Mouse (Mus musculus): ENCODE results near the gene Ace. TPM values are rescaled to one million over a fixed set of nuclear protein-coding genes. Genes with fewer than 3 reads are reported as not detected.
A peak's percentile ranks its signal among the peaks of the same experiment; 100 is the strongest.

Gene Ace
- polyA plus RNA-seq, 1 experiment from 2014 or later: 6.8 TPM

GRCm38 (mm10) chr11:105933746-105934145 is 34.0 kb upstream of the Ace start:
- WGBS: 90% methylated on average over 8 of the region's 8 CpGs
- Histone ChIP-seq H3K4me1 (replicated peaks; ENCODE audit: control insufficient read depth, insufficient read depth, low read length) (no peaks in the 10 kb centered on the region; the same call in 1 of the 2 replicates), H3K36me3 (replicated peaks; ENCODE audit: control insufficient read depth, insufficient read depth) (peaks cover 8% of the 10 kb centered on the region; the same call in 1 of the 2 replicates), H3K27ac (no peak overlapping the region), H3K9ac (no peak overlapping the region), H3K4me3 (replicated peaks; ENCODE audit: low read length) (no peak overlapping the region), H3K27me3 (ENCODE audit: control insufficient read depth, insufficient read depth, low read length) (no peaks in the 10 kb centered on the region), H3K4me2 (replicated peaks) (no peak overlapping the region), H3K9me3 (ENCODE audit: control insufficient read depth, low read length) (no peaks in the 10 kb centered on the region)
- ATAC-seq (ENCODE audit: low FRiP score) (no peak), DNase-seq (ENCODE audit: low spot score) (no peak)

GRCm38 (mm10) chr11:105934303-105934711 is 33.4 kb upstream of the Ace start:
- Histone ChIP-seq H3K27me3 (ENCODE audit: control insufficient read depth, insufficient read depth, low read length) (no peaks in the 10 kb centered on the region), H3K4me3 (replicated peaks; ENCODE audit: low read length) (no peak overlapping the region), H3K36me3 (replicated peaks; ENCODE audit: control insufficient read depth, insufficient read depth) (peaks cover 8% of the 10 kb centered on the region; the same call in 1 of the 2 replicates), H3K9ac (no peak overlapping the region), H3K4me2 (replicated peaks) (no peak overlapping the region), H3K4me1 (replicated peaks; ENCODE audit: control insufficient read depth, insufficient read depth, low read length) (no peaks in the 10 kb centered on the region; the same call in 1 of the 2 replicates), H3K9me3 (ENCODE audit: control insufficient read depth, low read length) (no peaks in the 10 kb centered on the region), H3K27ac (no peak overlapping the region)
- DNase-seq (ENCODE audit: low spot score): no peak
- WGBS: 75% methylated on average over 5 of the region's 5 CpGs
- no peak for ATAC-seq (ENCODE audit: low FRiP score)

- Histone ChIP-seq H3K27ac (no peak overlapping the region), H3K9me3 (ENCODE audit: control insufficient read depth, low read length) (no peaks in the 10 kb centered on the region), H3K4me1 (replicated peaks; ENCODE audit: control insufficient read depth, insufficient read depth, low read length) (no peaks in the 10 kb centered on the region; the same call in 1 of the 2 replicates), H3K36me3 (replicated peaks; ENCODE audit: control insufficient read depth, insufficient read depth) (peaks cover 8% of the 10 kb centered on the region; the same call in 1 of the 2 replicates), H3K27me3 (ENCODE audit: control insufficient read depth, insufficient read depth, low read length) (no peaks in the 10 kb centered on the region), H3K9ac (no peak overlapping the region), H3K4me3 (replicated peaks; ENCODE audit: low read length) (no peak overlapping the region), H3K4me2 (replicated peaks) (no peak overlapping the region)
- 31% methylated on average over 6 of the region's 6 CpGs for WGBS
- ATAC-seq (ENCODE audit: low FRiP score) (no peak), DNase-seq (ENCODE audit: low spot score) (no peak)
Measured at GRCm38 (mm10) chr11:105934816-105935215, 32.9 kb upstream of the Ace start.

- Histone ChIP-seq H3K27ac (no peak overlapping the region), H3K27me3 (ENCODE audit: control insufficient read depth, insufficient read depth, low read length) (no peaks in the 10 kb centered on the region), H3K4me1 (replicated peaks; ENCODE audit: control insufficient read depth, insufficient read depth, low read length) (no peaks in the 10 kb centered on the region; the same call in 1 of the 2 replicates), H3K9ac (no peak overlapping the region), H3K4me2 (replicated peaks) (no peak overlapping the region), H3K4me3 (replicated peaks; ENCODE audit: low read length) (no peak overlapping the region), H3K36me3 (replicated peaks; ENCODE audit: control insufficient read depth, insufficient read depth) (peaks cover 8% of the 10 kb centered on the region; the same call in 1 of the 2 replicates), H3K9me3 (ENCODE audit: control insufficient read depth, low read length) (no peaks in the 10 kb centered on the region)
- WGBS: 91% methylated on average over 8 of the region's 8 CpGs
- ATAC-seq (ENCODE audit: low FRiP score) (no peak), DNase-seq (ENCODE audit: low spot score) (no peak)
Measured at GRCm38 (mm10) chr11:105935496-105935895, 32.2 kb upstream of the Ace start.

GRCm38 (mm10) chr11:105936200-105936599 is 31.5 kb upstream of the Ace start:
- no peak for ATAC-seq (ENCODE audit: low FRiP score)
- Histone ChIP-seq H3K9ac (no peak overlapping the region), H3K27me3 (ENCODE audit: control insufficient read depth, insufficient read depth, low read length) (no peaks in the 10 kb centered on the region), H3K4me1 (replicated peaks; ENCODE audit: control insufficient read depth, insufficient read depth, low read length) (no peaks in the 10 kb centered on the region; the same call in 1 of the 2 replicates), H3K4me2 (replicated peaks) (no peak overlapping the region), H3K27ac (no peak overlapping the region), H3K9me3 (ENCODE audit: control insufficient read depth, low read length) (no peaks in the 10 kb centered on the region), H3K4me3 (replicated peaks; ENCODE audit: low read length) (no peak overlapping the region), H3K36me3 (replicated peaks; ENCODE audit: control insufficient read depth, insufficient read depth) (peaks cover 8% of the 10 kb centered on the region; the same call in 1 of the 2 replicates)
- 93% methylated on average over 6 of the region's 6 CpGs for WGBS
- no peak for DNase-seq (ENCODE audit: low spot score)

GRCm38 (mm10) chr11:105936974-105937373 is 30.8 kb upstream of the Ace start:
- WGBS: 89% methylated on average over 3 of the region's 3 CpGs
- H3K9me3 ChIP-seq (ENCODE audit: control insufficient read depth, low read length): no peaks in the 10 kb centered on the region
- no peak overlapping the region for H3K4me2 ChIP-seq (replicated peaks)
- no peak for DNase-seq (ENCODE audit: low spot score)
- ATAC-seq (ENCODE audit: low FRiP score): no peak
- H3K4me1 ChIP-seq (replicated peaks; ENCODE audit: control insufficient read depth, insufficient read depth, low read length): no peaks in the 10 kb centered on the region; the same call in 1 of the 2 replicates
- no peak overlapping the region for H3K4me3 ChIP-seq (replicated peaks; ENCODE audit: low read length)
- H3K9ac ChIP-seq: no peak overlapping the region
- no peaks in the 10 kb centered on the region for H3K27me3 ChIP-seq (ENCODE audit: control insufficient read depth, insufficient read depth, low read length)
- H3K27ac ChIP-seq: no peak overlapping the region
- peaks cover 8% of the 10 kb centered on the region; the same call in 1 of the 2 replicates for H3K36me3 ChIP-seq (replicated peaks; ENCODE audit: control insufficient read depth, insufficient read depth)

GRCm38 (mm10) chr11:105938771-105939170 is 29.0 kb upstream of the Ace start:
- Histone ChIP-seq H3K4me2 (replicated peaks) (no peak overlapping the region), H3K9me3 (ENCODE audit: control insufficient read depth, low read length) (no peaks in the 10 kb centered on the region), H3K4me1 (replicated peaks; ENCODE audit: control insufficient read depth, insufficient read depth, low read length) (peaks cover 7% of the 10 kb centered on the region; the same call in 1 of the 2 replicates), H3K4me3 (replicated peaks; ENCODE audit: low read length) (no peak overlapping the region), H3K27me3 (ENCODE audit: control insufficient read depth, insufficient read depth, low read length) (no peaks in the 10 kb centered on the region), H3K9ac (no peak overlapping the region), H3K27ac (no peak overlapping the region), H3K36me3 (replicated peaks; ENCODE audit: control insufficient read depth, insufficient read depth) (peaks cover 8% of the 10 kb centered on the region; the same call in 1 of the 2 replicates)
- ATAC-seq (ENCODE audit: low FRiP score) (no peak), DNase-seq (ENCODE audit: low spot score) (no peak)
- WGBS: 35% methylated on average over 9 of the region's 9 CpGs

- no peak for ATAC-seq (ENCODE audit: low FRiP score)
- Histone ChIP-seq H3K4me3 (replicated peaks; ENCODE audit: low read length) (no peak overlapping the region), H3K9me3 (ENCODE audit: control insufficient read depth, low read length) (no peaks in the 10 kb centered on the region), H3K36me3 (replicated peaks; ENCODE audit: control insufficient read depth, insufficient read depth) (no peaks in the 10 kb centered on the region), H3K4me1 (replicated peaks; ENCODE audit: control insufficient read depth, insufficient read depth, low read length) (peaks cover 17% of the 10 kb centered on the region), H3K27me3 (ENCODE audit: control insufficient read depth, insufficient read depth, low read length) (no peaks in the 10 kb centered on the region), H3K9ac (no peak overlapping the region), H3K4me2 (replicated peaks) (no peak overlapping the region), H3K27ac (no peak overlapping the region)
- 57% methylated on average over 8 of the region's 8 CpGs for WGBS
- no peak for DNase-seq (ENCODE audit: low spot score)
Measured at GRCm38 (mm10) chr11:105941973-105942372, 25.8 kb upstream of the Ace start.

GRCm38 (mm10) chr11:105943133-105944102 is 24.3 kb upstream of the Ace start:
- H3K4me3 ChIP-seq (replicated peaks; ENCODE audit: low read length): peak overlapping the region; percentile 77
- ATAC-seq (ENCODE audit: low FRiP score): peak; percentile 54; the same call in 1 of the 2 replicates
- peak overlapping the region; percentile 93 for H3K4me2 ChIP-seq (replicated peaks)
- peak overlapping the region; percentile 75 for H3K9ac ChIP-seq
- DNase-seq (ENCODE audit: low spot score): peak; percentile 36
- H3K27ac ChIP-seq: peak overlapping the region; percentile 66
- H3K9me3 ChIP-seq (ENCODE audit: control insufficient read depth, low read length): no peaks in the 10 kb centered on the region
- H3K27me3 ChIP-seq (ENCODE audit: control insufficient read depth, insufficient read depth, low read length): no peaks in the 10 kb centered on the region
- H3K36me3 ChIP-seq (replicated peaks; ENCODE audit: control insufficient read depth, insufficient read depth): no peaks in the 10 kb centered on the region
- peaks cover 17% of the 10 kb centered on the region for H3K4me1 ChIP-seq (replicated peaks; ENCODE audit: control insufficient read depth, insufficient read depth, low read length)
- 7% methylated on average over 46 of the region's 47 CpGs for WGBS

Measured in hindbrain, embryonic 14.5 days (tissue).